Mouse (Mus musculus): ENCODE data around the gene Hist1h2ag. TPM values are rescaled to one million over a fixed set of nuclear protein-coding genes. Genes with fewer than 3 reads are reported as not detected.
"Not testable (repeated sequence)": the region's sequence is repeated elsewhere in the genome, so short reads cannot be mapped to it uniquely, and the experiment has no call there.

Gene Hist1h2ag
- total RNA-seq (2022) = 1 to 10 TPM in 3 of 4 experiments, not detected in 1; 2.3 to 4.2 (median 2.6) TPM

- peak; percentile 74 to 78 for DNase-seq (ENCODE audit: low spot score in 2 of 2)
Measured at GRCm38 (mm10) chr13:22042568-22043502, at the start of gene Hist1h2ag, which contains the start of gene Hist1h2bj. Hist1h2ag (minus strand) TSS chr13:22042944. Hist1h2bj (plus strand) TSS chr13:22043214.

- not testable (repeated sequence) for DNase-seq (ENCODE audit: low spot score in 2 of 2)
Measured at GRCm38 (mm10) chr13:22084140-22084539, 41.4 kb upstream of the Hist1h2ag start, which contains the start of gene Vmn1r188. Vmn1r188 (plus strand) TSS chr13:22084440.

GRCm38 (mm10) chr13:22063468-22063867 lies 20.7 kb upstream of the Hist1h2ag start:
- DNase-seq (ENCODE audit: low spot score in 2 of 2) = no peak

GRCm38 (mm10) chr13:22061422-22061821 lies 18.7 kb upstream of the Hist1h2ag start:
- DNase-seq (ENCODE audit: low spot score in 2 of 2) = no peak

- no peak for DNase-seq (ENCODE audit: low spot score in 2 of 2)
Measured at GRCm38 (mm10) chr13:22053754-22054153, 11.0 kb upstream of the Hist1h2ag start.

- no peak for DNase-seq (ENCODE audit: low spot score in 2 of 2)
Measured at GRCm38 (mm10) chr13:22051523-22051859, 8.7 kb upstream of the Hist1h2ag start.

- DNase-seq (ENCODE audit: low spot score in 2 of 2) = peak; percentile 71 to 77
Measured at GRCm38 (mm10) chr13:22050591-22051522, 8.1 kb upstream of the Hist1h2ag start.

- DNase-seq (ENCODE audit: low spot score in 2 of 2) = no peak
Measured at GRCm38 (mm10) chr13:22049737-22050440, 7.1 kb upstream of the Hist1h2ag start.

- no peak for DNase-seq (ENCODE audit: low spot score in 2 of 2)
Measured at GRCm38 (mm10) chr13:22049041-22049440, 6.3 kb upstream of the Hist1h2ag start.

GRCm38 (mm10) chr13:22045311-22045710 lies 2.6 kb upstream of the Hist1h2ag start:
- DNase-seq (ENCODE audit: low spot score in 2 of 2) = no peak

- no peak for DNase-seq (ENCODE audit: low spot score in 2 of 2)
Measured at GRCm38 (mm10) chr13:22044432-22045155, 1.9 kb upstream of the Hist1h2ag start.

GRCm38 (mm10) chr13:22043503-22044431 lies 1.0 kb upstream of the Hist1h2ag start:
- no peak for DNase-seq (ENCODE audit: low spot score in 2 of 2)

GRCm38 (mm10) chr13:22041651-22042567 lies 835 bp downstream of the Hist1h2ag start:
- DNase-seq (ENCODE audit: low spot score in 2 of 2) = no peak

- peak; percentile 81 to 86 for DNase-seq (ENCODE audit: low spot score in 2 of 2)
Measured at GRCm38 (mm10) chr13:22041142-22041536, 1.6 kb downstream of the Hist1h2ag start, which contains the start of gene Hist1h4i. Hist1h4i (minus strand) TSS chr13:22041362.

GRCm38 (mm10) chr13:22040464-22041141 lies 2.1 kb downstream of the Hist1h2ag start:
- DNase-seq (ENCODE audit: low spot score in 2 of 2) = no peak

- DNase-seq (ENCODE audit: low spot score in 2 of 2) = no peak
Measured at GRCm38 (mm10) chr13:22039951-22040463, 2.7 kb downstream of the Hist1h2ag start.

GRCm38 (mm10) chr13:22039364-22039763 lies 3.4 kb downstream of the Hist1h2ag start:
- DNase-seq (ENCODE audit: low spot score in 2 of 2) = no peak

Measured in gastrocnemius, adult 8-10 months (tissue).